In genomic region chr1:61336367-61336766, GRCm38 (mm10) we compare ENCODE assay signal across 29 mouse cellular contexts.
DNase-seq lines count a peak whose midpoint lies in the region; ATAC-seq and TF ChIP-seq lines count a peak whose summit lies in the region.
"Had no signal": no experiment of that assay in that cellular context is flagged by ENCODE, and none has a peak within 500 bp of the region (broad histone marks: within the 10 kb centered on the region; RNA-seq: fewer than 3 reads in every experiment).

No protein-coding gene starts in this region.

- H3K4me3 ChIP-seq in hindbrain, postnatal 0 days (ENCODE audit: low read length): no peak overlapping the region
- no peak overlapping the region for H3K4me3 ChIP-seq in hindbrain, embryonic 16.5 days (ENCODE audit: low read length)
- H3K4me3 ChIP-seq in lung, postnatal 0 days (ENCODE audit: low read depth, low read length): no peak overlapping the region
- H3K4me3 ChIP-seq in midbrain, postnatal 0 days (ENCODE audit: low read depth, low read length): no peak overlapping the region
- no peak overlapping the region for H3K4me3 ChIP-seq in midbrain, embryonic 13.5 days (replicated peaks)
- H3K4me3 ChIP-seq: embryonic facial prominence, embryonic 13.5 days; embryonic facial prominence, embryonic 15.5 days; erythroblast, embryonic 14.5 days; forebrain, embryonic 10.5 days; forebrain, embryonic 13.5 days had no signal

- TF ChIP-seq CTCF in hindbrain, postnatal 0 days (IDR thresholded peaks at IDR 0.05; ENCODE audit: low read depth): no peak
- TF ChIP-seq CTCF in lung, postnatal 0 days (IDR thresholded peaks at IDR 0.05): no peak
- no peak for TF ChIP-seq CTCF in midbrain, postnatal 0 days (IDR thresholded peaks at IDR 0.05)

- H3K4me1 ChIP-seq in hindbrain, postnatal 0 days (ENCODE audit: insufficient read depth, low read length): no peaks in the 10 kb centered on the region
- H3K4me1 ChIP-seq in hindbrain, embryonic 16.5 days (ENCODE audit: control insufficient read depth, insufficient read depth, low read depth, low read length): no peaks in the 10 kb centered on the region
- H3K4me1 ChIP-seq in lung, postnatal 0 days (ENCODE audit: insufficient read depth, low read depth, low read length): no peaks in the 10 kb centered on the region
- no peaks in the 10 kb centered on the region for H3K4me1 ChIP-seq in midbrain, postnatal 0 days (ENCODE audit: insufficient read depth, low read length)
- no peaks in the 10 kb centered on the region for H3K4me1 ChIP-seq in midbrain, embryonic 13.5 days (replicated peaks)
- H3K4me1 ChIP-seq: embryonic facial prominence, embryonic 13.5 days; embryonic facial prominence, embryonic 15.5 days; forebrain, embryonic 13.5 days had no signal

- H3K27me3 ChIP-seq in hindbrain, postnatal 0 days (ENCODE audit: insufficient read depth, low read length): no peaks in the 10 kb centered on the region
- no peaks in the 10 kb centered on the region for H3K27me3 ChIP-seq in hindbrain, embryonic 16.5 days (replicated peaks; ENCODE audit: control insufficient read depth, insufficient read depth, low read length)
- no peaks in the 10 kb centered on the region for H3K27me3 ChIP-seq in lung, postnatal 0 days (replicated peaks; ENCODE audit: insufficient read depth, low read length)
- no peaks in the 10 kb centered on the region for H3K27me3 ChIP-seq in midbrain, postnatal 0 days (ENCODE audit: insufficient read depth, low read length)
- H3K27me3 ChIP-seq in midbrain, embryonic 13.5 days: no peaks in the 10 kb centered on the region
- H3K27me3 ChIP-seq: CH12.LX; embryonic facial prominence, embryonic 13.5 days; embryonic facial prominence, embryonic 15.5 days had no signal

- no peak overlapping the region for H3K27ac ChIP-seq in hindbrain, postnatal 0 days
- no peak overlapping the region for H3K27ac ChIP-seq in hindbrain, embryonic 16.5 days (ENCODE audit: low read depth, low read length)
- no peak overlapping the region for H3K27ac ChIP-seq in lung, postnatal 0 days (ENCODE audit: low read length)
- no peak overlapping the region for H3K27ac ChIP-seq in midbrain, postnatal 0 days (ENCODE audit: low read depth, low read length)
- H3K27ac ChIP-seq in midbrain, embryonic 13.5 days: no peak overlapping the region
- H3K27ac ChIP-seq: embryonic facial prominence, embryonic 13.5 days; embryonic facial prominence, embryonic 15.5 days; forebrain, embryonic 10.5 days; forebrain, embryonic 13.5 days had no signal

- 55% methylated on average over 2 of the region's 2 CpGs for WGBS in hindbrain, postnatal 0 days
- 73% methylated on average over 2 of the region's 2 CpGs for WGBS in hindbrain, embryonic 16.5 days
- 29% methylated on average over 2 of the region's 2 CpGs for WGBS in lung, postnatal 0 days
- 87% methylated on average over 2 of the region's 2 CpGs for WGBS in midbrain, postnatal 0 days
- 88% methylated on average over 2 of the region's 2 CpGs for WGBS in midbrain, embryonic 13.5 days

- no peak overlapping the region for H3K4me2 ChIP-seq in hindbrain, postnatal 0 days (ENCODE audit: low read depth, low read length)
- no peak overlapping the region for H3K4me2 ChIP-seq in hindbrain, embryonic 16.5 days (ENCODE audit: low read length)
- H3K4me2 ChIP-seq in lung, postnatal 0 days (replicated peaks; ENCODE audit: low read depth, low read length): no peak overlapping the region
- no peak overlapping the region for H3K4me2 ChIP-seq in midbrain, postnatal 0 days (ENCODE audit: low read depth, low read length, poor library complexity, severe bottlenecking)
- no peak overlapping the region for H3K4me2 ChIP-seq in midbrain, embryonic 13.5 days (replicated peaks)
- H3K4me2 ChIP-seq: embryonic facial prominence, embryonic 13.5 days; embryonic facial prominence, embryonic 15.5 days; forebrain, embryonic 13.5 days had no signal

- H3K36me3 ChIP-seq in hindbrain, postnatal 0 days (ENCODE audit: insufficient read depth, low read length): no peaks in the 10 kb centered on the region
- H3K36me3 ChIP-seq in hindbrain, embryonic 16.5 days (ENCODE audit: control insufficient read depth, insufficient read depth, low read length): no peaks in the 10 kb centered on the region
- H3K36me3 ChIP-seq in lung, postnatal 0 days (ENCODE audit: insufficient read depth, low read length): no peaks in the 10 kb centered on the region
- no peaks in the 10 kb centered on the region for H3K36me3 ChIP-seq in midbrain, postnatal 0 days (ENCODE audit: insufficient read depth, low read length)
- H3K36me3 ChIP-seq in midbrain, embryonic 13.5 days: no peaks in the 10 kb centered on the region
- H3K36me3 ChIP-seq: embryonic facial prominence, embryonic 13.5 days; embryonic facial prominence, embryonic 15.5 days; forebrain, embryonic 10.5 days; G1E had no signal

- ATAC-seq in hindbrain, postnatal 0 days: no peak
- ATAC-seq in hindbrain, embryonic 16.5 days: no peak
- peak; percentile 67 for ATAC-seq in lung, postnatal 0 days
- ATAC-seq in midbrain, postnatal 0 days (ENCODE audit: low FRiP score): no peak
- ATAC-seq in midbrain, embryonic 13.5 days: no peak
- ATAC-seq: activated CD4-positive, CD25-positive, alpha-beta regulatory T cell, adult 4 months; CD4-positive, CD25-positive, alpha-beta regulatory T cell, adult 4 months; forebrain, embryonic 13.5 days; forebrain, embryonic 16.5 days; Patski had no signal

- no peaks in the 10 kb centered on the region for H3K9me3 ChIP-seq in hindbrain, postnatal 0 days (ENCODE audit: low read length)
- H3K9me3 ChIP-seq in hindbrain, embryonic 16.5 days (ENCODE audit: control insufficient read depth, low read length): peaks cover 3% of the 10 kb centered on the region; the same call in 1 of the 2 replicates
- no peaks in the 10 kb centered on the region for H3K9me3 ChIP-seq in lung, postnatal 0 days (ENCODE audit: low read length)
- H3K9me3 ChIP-seq in midbrain, postnatal 0 days (ENCODE audit: low read length): no peaks in the 10 kb centered on the region
- H3K9me3 ChIP-seq in midbrain, embryonic 13.5 days: no peaks in the 10 kb centered on the region
- H3K9me3 ChIP-seq: embryonic facial prominence, embryonic 13.5 days; embryonic facial prominence, embryonic 15.5 days; forebrain, embryonic 10.5 days; forebrain, embryonic 13.5 days; G1E had no signal

- peak; percentile 25 to 27 for DNase-seq in cerebellum, postnatal 10 days
- DNase-seq in cerebellum, adult 8-10 months: no peak
- DNase-seq in hindbrain, postnatal 0 days (ENCODE audit: low spot score): peak; percentile 31
- peak; percentile 37 for DNase-seq in lung, postnatal 0 days (ENCODE audit: low spot score)
- no peak for DNase-seq in lung, postnatal 4 days
- peak; percentile 42 for DNase-seq in midbrain, postnatal 0 days (ENCODE audit: low spot score)
- DNase-seq: adrenal gland, adult 8-10 months; adrenal gland, postnatal 14 days; adrenal gland, postnatal 36 days; B cell, adult 2 months; cerebellum, adult 11 months; cerebellum, adult 18-20 months; cerebellum, adult 9-10 months; cerebellum, postnatal 14 days; cerebellum, postnatal 36 days; embryo, embryonic 11 days had no signal

- TF ChIP-seq EP300 in lung, postnatal 0 days (IDR thresholded peaks at IDR 0.05): no peak

- no peak overlapping the region for H3K9ac ChIP-seq in hindbrain, postnatal 0 days (replicated peaks; ENCODE audit: low read length)
- H3K9ac ChIP-seq in hindbrain, embryonic 16.5 days (ENCODE audit: low read depth, low read length): no peak overlapping the region
- H3K9ac ChIP-seq in lung, postnatal 0 days (replicated peaks; ENCODE audit: low read depth): no peak overlapping the region
- H3K9ac ChIP-seq in midbrain, postnatal 0 days (replicated peaks; ENCODE audit: low read length, poor library complexity, severe bottlenecking): no peak overlapping the region
- no peak overlapping the region for H3K9ac ChIP-seq in midbrain, embryonic 13.5 days (replicated peaks)
- H3K9ac ChIP-seq: embryonic facial prominence, embryonic 13.5 days; embryonic facial prominence, embryonic 15.5 days; forebrain, embryonic 13.5 days had no signal

Comparison
In these comparisons a context has a peak if more than half of its experiments do, and no peak if none do; other contexts are left out.
1. DNase-seq: peak in cerebellum, postnatal 10 days (2 of 2), hindbrain, postnatal 0 days (single experiment), lung, postnatal 0 days (single experiment) and midbrain, postnatal 0 days (single experiment); none in cerebellum, adult 8-10 months (single experiment) and lung, postnatal 4 days (0 of 2).